Mouse (Mus musculus): ENCODE measurements around the gene Rab12. TPM values are rescaled to one million over a fixed set of nuclear protein-coding genes. Genes with fewer than 3 reads are reported as not detected.
A peak's percentile ranks its signal among the peaks of the same experiment; 100 is the strongest.

The Rab12 gene
- total RNA-seq, 2 experiments from 2014 or later: 98.4 to 111 TPM

- no peak for DNase-seq
Observed at GRCm38 (mm10) chr17:66502865-66503264, 16.7 kb downstream of the Rab12 start.

DNA sequence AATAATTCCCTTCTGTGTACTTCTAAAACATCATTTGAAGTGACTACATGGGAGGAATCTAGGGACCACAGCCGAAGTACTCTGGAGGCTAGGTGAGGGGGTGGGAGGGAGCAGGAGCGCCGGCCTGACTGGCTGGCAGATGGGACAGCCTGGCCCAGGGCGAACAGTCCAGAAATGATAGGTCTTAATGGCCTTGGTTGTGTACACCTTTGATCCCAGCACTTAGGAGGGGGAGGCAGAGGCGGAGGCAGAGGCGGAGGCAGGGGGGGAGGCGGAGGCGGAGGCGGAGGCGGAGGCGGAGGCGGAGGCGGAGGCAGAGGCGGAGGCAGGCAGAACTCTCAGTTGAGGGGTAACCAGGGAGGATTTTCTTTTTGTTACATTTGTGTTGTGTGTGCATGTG lies 20.9 kb downstream of the Rab12 start:
- DNase-seq: no peak

DNA sequence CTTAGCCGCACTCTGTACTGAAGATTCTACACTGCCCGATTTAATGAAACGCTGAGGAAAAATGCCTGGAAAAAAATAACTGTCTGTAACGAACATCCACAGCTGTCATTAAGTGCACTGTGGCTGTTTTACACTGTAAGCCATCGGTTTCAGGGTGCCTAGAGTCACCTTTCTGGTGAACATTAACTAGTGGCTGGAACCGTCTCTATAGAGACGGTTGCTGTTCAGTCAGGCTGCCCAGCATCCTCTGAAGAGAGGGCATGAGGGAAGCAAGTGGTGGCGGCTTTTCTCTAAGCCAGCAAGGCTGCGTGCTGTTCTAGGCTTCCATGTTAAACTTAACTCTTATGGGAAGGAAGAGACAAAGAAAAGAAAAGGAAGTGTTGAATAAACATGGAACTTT lies 22.9 kb downstream of the Rab12 start:
- DNase-seq: no peak

DNA sequence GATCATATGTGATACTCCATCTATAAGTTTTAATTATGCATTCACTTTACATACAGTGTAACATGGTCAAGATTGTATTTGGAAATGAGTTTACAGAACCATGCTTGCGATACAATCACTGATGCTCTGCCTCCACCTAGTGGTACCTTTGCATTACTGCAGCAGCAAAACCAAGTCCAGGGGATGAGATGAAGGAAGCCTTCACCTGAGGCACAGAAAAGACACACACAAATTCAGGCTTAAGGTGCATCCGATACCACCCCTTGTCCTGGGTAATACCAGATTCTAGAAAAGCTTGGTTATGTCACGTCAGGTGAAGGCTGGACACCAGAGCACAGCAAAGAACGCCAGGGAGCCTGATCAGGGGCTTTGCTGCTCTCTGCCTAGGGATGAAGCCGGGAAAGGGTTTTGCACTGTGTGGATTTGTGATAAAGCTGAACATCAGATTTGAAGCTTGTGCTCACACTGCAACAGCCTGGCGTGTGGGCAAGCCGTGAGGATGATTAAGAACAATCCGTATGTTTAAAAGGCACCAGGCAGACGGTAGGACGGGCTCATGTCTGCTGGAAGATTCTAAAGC lies 29.4 kb downstream of the Rab12 start:
- no peak for DNase-seq

DNA sequence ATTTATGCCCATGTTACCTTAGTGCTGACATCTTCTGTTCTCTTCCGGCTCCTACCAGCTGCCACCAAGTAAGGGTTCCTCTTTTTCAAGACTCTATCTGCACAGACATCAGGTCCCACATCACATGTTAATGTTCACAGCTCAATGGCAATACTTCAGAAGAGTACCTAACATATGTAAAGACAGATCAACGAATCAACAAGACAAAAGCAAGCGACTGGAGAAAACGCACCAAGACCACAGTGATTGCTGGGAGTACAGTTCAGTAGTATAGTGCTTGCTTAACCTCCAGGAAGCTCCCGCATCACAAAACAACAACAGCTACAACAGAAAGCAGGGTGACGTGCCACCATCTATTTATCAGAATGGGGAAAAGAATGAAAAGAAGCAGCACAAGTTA lies 33.0 kb downstream of the Rab12 start:
- DNase-seq: no peak

GRCm38 (mm10) chr17:66485742-66486141 lies 33.8 kb downstream of the Rab12 start:
- DNase-seq: peak; percentile 74

GRCm38 (mm10) chr17:66484965-66485364 lies 34.6 kb downstream of the Rab12 start:
- no peak for DNase-seq

GRCm38 (mm10) chr17:66483651-66484454 lies 35.7 kb downstream of the Rab12 start:
- DNase-seq: no peak

DNA sequence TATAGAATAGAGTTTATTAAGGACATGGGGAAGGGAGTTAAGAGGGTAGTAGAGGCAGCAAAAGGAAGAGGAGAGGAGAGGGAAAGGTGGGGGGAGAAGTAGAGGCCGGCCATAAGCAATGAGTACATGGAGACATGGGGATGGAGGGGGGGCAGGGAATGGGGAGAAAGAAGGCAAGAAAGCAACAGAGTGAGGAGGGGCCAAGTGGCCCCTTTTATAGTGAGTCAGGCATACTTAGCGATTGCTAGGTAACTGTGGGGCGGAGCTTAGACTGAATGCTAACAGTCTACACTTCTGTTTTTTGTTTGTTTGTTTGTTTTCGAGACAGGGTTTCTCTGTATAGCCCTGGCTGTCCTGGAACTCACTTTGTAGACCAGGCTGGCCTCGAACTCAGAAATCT lies 38.2 kb downstream of the Rab12 start:
- no peak for DNase-seq

GRCm38 (mm10) chr17:66480491-66481278 lies 38.8 kb downstream of the Rab12 start:
- DNase-seq: no peak

DNA sequence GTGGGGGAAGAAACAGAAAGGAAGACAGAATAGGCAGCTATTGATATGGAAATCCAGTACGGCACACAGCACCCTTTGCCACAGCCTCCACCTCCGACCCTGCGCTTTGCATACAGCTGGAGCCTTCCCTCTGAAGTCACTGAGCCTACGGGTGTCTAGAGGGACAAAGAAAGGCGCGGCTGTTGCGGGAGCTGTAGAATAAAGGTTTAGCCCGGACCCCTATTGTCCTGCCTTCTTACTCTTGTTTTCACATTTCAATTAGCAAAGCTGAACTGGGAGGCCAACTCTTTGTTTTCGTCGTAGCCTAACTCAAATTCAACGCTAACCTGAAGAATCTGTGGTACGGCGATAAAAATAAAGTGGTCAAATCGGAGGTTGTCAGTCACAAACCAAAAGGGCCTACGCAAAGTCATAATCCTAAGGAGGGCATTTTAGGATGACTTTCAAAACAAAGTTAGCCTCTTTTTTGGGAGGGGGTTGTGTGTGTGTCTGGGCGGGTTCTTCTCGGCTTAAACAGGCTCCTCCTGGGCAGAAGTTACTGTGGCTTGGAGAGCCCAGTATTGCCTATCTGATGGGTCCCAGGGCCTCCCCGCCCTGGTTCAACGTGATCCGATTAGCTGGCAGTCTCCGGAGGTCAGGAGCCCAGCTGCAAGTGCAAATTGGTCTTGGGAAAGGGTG lies 39.6 kb downstream of the Rab12 start:
- DNase-seq: no peak

- no peak for DNase-seq
Observed at GRCm38 (mm10) chr17:66479311-66479710, 40.2 kb downstream of the Rab12 start.

DNA sequence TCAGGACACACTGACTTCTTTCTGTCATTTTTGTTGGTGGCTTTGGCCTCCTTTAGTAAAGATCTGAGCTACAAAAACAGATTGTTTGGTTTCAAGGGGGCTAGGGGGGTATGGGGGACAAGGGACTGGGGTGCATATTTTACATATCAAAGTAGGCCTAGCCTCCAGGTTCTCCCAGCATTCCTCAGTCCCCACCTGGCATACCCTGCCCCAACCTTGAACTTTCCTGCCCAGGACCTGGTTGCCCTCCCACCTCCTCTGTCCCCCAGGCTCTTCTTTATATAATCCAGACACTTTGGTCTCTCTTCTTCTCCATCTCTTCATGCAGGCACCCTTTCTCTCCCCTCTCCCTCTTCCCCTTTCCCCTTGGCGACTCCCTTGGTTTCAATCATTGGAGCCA lies 46.3 kb downstream of the Rab12 start:
- DNase-seq: no peak

GRCm38 (mm10) chr17:66471775-66472174 lies 47.8 kb downstream of the Rab12 start:
- DNase-seq: no peak

- DNase-seq: no peak
Observed at GRCm38 (mm10) chr17:66471252-66471651, 48.3 kb downstream of the Rab12 start.

DNA sequence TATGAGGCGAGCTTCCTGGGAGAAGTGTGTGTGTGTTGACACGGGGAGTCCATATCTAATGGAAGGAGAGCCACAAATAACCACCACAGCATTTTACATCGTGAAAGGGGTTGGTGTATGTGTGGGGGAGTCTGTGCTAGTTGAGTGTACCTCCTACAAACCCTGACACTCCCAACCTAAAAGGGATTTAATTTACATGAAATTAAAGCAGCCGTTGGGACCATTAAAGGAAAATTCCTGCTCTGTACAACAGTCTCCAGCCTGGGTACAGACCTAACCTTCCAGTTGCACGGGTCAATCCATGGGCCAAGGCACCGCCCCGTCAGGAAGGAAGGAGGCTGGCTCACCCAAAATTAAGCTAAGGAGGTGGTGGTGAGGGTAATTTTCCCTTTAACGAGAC lies 49.5 kb downstream of the Rab12 start:
- DNase-seq: no peak

- no peak for DNase-seq
Observed at GRCm38 (mm10) chr17:66457278-66457677, 62.3 kb downstream of the Rab12 start.

GRCm38 (mm10) chr17:66451143-66451542 lies 68.4 kb downstream of the Rab12 start:
- peak; percentile 94 for DNase-seq

DNA sequence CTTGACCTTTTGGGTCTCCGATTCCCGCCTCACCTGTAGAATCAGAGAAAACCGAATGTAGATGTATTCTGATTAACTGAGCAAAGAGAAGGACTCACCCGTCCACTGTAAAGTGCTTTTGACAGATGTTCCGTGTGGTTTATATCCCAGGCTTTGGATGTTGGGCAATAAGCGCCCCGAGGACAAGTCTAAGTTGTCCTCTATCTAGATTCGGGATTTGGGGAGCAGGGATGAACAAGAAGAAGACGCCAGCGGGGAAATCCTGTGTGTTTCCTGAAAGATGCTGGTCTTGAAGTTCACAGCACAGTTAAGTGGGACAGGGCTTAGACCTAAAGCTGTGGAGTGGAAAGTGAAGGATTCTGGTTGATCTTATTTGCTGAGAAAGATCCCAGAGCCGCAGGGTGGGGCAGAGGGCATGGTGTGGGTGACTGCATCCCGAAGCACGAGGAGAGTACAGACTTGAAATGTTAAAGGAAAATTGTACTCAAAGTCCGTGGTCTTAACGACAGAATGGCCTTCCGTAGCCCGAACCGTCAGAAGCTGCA lies 68.9 kb downstream of the Rab12 start:
- no peak for DNase-seq

DNA sequence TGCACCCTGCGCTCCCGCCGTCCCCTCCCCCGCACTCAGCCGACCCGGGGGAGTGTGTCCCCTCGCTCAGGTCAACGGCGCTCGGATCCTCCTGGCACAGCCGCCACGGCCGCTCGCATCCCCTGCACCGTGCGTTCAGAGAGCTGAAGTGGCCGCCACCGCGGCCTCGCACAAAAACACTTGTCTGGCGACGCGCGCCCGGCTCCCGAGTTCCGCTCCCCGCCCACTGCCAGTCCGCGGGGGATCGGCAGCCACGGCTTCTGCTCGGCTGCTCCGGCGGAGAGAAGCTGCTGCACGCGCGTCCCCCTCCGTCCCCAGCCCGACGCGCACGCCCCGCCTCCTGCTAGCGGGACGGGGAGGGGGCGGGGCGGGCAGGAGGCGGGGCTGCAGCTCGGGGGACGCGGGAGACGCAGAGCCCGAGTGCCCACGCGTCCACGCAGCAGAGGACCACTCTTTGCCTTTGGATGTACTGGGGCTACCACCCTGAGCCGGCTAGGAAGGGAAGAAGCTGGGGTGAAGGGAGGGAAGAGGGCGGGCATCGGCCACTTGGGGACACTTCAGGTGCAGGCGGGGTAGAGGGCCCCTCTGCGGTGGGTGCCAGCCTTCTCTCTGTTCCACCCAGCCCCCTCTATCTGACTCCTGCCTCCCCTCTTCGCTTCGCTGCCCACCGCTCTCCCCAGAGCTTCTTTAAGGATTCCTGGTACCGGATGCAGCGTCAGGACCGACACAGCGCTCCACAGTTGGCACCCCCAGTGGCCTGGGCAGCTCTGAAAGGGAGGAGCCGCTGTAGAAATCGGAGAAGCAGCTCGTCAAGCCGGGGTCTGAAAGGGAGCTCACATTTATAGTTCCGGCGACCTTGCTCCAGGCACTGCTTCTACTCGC lies 69.8 kb downstream of the Rab12 start, which contains the start of gene Mtcl1:
TSS of gene Mtcl1 (minus strand) at position 291 of the 882 bp plus-strand sequence.
- peak; percentile 70 for DNase-seq

All from gastrocnemius, postnatal 10 days (tissue).